Mouse (Mus musculus): ENCODE data around the gene Gm10912. TPM values are rescaled to one million over a fixed set of nuclear protein-coding genes. Genes with fewer than 3 reads are reported as not detected.
"Not testable (repeated sequence)": the region's sequence is repeated elsewhere in the genome, so short reads cannot be mapped to it uniquely, and the experiment has no call there.

Gm10912 gene
- polyA plus RNA-seq, 1 experiment from 2014 or later: not detected

DNA sequence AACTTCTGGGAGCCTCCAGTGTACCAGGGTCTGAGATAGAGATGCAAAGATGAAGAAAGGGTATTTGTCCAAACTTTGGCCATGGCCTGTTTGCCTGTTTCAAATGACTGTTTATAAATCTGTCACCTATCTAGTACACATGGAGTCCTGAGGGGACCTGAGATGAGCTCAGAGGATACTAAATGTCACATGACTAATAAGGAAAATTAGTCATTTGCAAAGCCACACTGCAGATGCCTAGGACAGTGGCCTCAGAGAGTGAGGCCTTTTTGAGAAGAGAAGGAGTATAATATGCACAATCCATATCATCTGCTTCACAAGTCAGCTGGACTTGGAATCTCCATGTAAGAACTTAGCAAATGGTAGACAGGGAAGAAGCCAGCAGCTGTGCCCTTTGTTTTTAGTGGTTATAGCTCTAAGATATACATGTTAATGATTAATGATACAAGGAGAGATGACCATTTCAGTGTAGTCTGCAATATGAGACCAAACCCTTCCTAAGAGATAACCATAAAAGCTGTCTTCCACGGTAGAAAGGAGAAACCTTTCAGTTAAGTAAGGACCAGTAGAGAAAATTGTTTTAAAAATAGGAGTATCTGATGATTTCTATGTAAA, 15.9 kb downstream of the Gm10912 start:
- ATAC-seq (replicated peaks; ENCODE audit: insufficient number of reproducible peaks, low FRiP score, low TSS enrichment); H3K27me3 ChIP-seq (ENCODE audit: control insufficient read depth, insufficient read depth, low read length); H3K27ac ChIP-seq (ENCODE audit: low read depth, low read length); H3K36me3 ChIP-seq (ENCODE audit: control insufficient read depth, insufficient read depth, low read length); H3K4me3 ChIP-seq (ENCODE audit: low read depth, low read length); H3K9me3 ChIP-seq (replicated peaks; ENCODE audit: control insufficient read depth, low read length); H3K4me1 ChIP-seq (ENCODE audit: control insufficient read depth, insufficient read depth, low read length); H3K4me2 ChIP-seq; H3K9ac ChIP-seq (ENCODE audit: low read depth, low read length): not testable (repeated sequence)
- WGBS (ENCODE audit: insufficient replicate concordance): no CpG with 5 or more reads among the region's 1 CpGs

DNA sequence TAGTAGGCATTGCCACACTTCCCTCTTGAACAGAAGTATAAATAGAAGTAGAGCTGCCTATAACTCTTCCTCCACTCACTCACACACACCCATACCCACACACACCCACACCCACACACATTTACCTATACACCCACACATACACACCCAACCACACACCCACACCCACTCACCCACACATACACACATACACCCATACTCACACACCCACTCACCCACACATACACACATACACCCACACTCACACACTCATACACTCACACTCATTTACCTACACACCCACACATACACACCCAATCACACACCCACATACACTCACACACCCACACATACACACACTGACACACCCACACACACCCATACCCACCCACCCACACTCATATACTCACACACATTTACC, 16.8 kb downstream of the Gm10912 start:
- no peak overlapping the region for H3K9ac ChIP-seq (ENCODE audit: low read depth, low read length)
- H3K4me3 ChIP-seq (ENCODE audit: low read depth, low read length): no peak overlapping the region
- H3K27me3 ChIP-seq (ENCODE audit: control insufficient read depth, insufficient read depth, low read length): no peaks in the 10 kb centered on the region
- no peaks in the 10 kb centered on the region for H3K36me3 ChIP-seq (ENCODE audit: control insufficient read depth, insufficient read depth, low read length)
- no peak for ATAC-seq (replicated peaks; ENCODE audit: insufficient number of reproducible peaks, low FRiP score, low TSS enrichment)
- no peaks in the 10 kb centered on the region for H3K9me3 ChIP-seq (replicated peaks; ENCODE audit: control insufficient read depth, low read length)
- no peaks in the 10 kb centered on the region for H3K4me1 ChIP-seq (ENCODE audit: control insufficient read depth, insufficient read depth, low read length)
- no peak overlapping the region for H3K4me2 ChIP-seq
- no peak overlapping the region for H3K27ac ChIP-seq (ENCODE audit: low read depth, low read length)

GRCm38 (mm10) chr2:104084027-104084426, 18.4 kb downstream of the Gm10912 start:
- H3K27me3 ChIP-seq (ENCODE audit: control insufficient read depth, insufficient read depth, low read length); ATAC-seq (replicated peaks; ENCODE audit: insufficient number of reproducible peaks, low FRiP score, low TSS enrichment); H3K9me3 ChIP-seq (replicated peaks; ENCODE audit: control insufficient read depth, low read length); H3K27ac ChIP-seq (ENCODE audit: low read depth, low read length); H3K4me2 ChIP-seq; H3K4me1 ChIP-seq (ENCODE audit: control insufficient read depth, insufficient read depth, low read length); H3K4me3 ChIP-seq (ENCODE audit: low read depth, low read length); H3K9ac ChIP-seq (ENCODE audit: low read depth, low read length); H3K36me3 ChIP-seq (ENCODE audit: control insufficient read depth, insufficient read depth, low read length): not testable (repeated sequence)

DNA sequence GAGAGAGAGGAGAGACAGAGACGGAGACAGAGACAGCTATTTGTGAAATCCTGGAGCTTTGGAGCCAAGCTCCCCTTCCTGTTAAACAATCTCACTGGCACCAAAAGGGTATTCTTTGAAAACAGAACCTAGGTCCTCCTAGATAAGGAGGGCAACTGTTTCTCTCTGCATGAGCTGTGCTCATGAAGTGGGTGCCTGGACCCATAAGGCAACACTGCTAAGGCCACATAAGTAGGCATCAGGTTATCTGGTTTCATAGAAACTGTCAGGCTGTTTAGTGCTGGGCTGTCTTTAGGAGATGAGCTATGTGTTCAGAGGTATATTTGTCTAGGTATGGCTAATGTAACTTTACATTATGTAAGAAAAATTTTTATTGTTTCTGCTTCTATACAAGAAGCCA, 21.9 kb downstream of the Gm10912 start:
- H3K9ac ChIP-seq (ENCODE audit: low read depth, low read length); ATAC-seq (replicated peaks; ENCODE audit: insufficient number of reproducible peaks, low FRiP score, low TSS enrichment); H3K27me3 ChIP-seq (ENCODE audit: control insufficient read depth, insufficient read depth, low read length); H3K36me3 ChIP-seq (ENCODE audit: control insufficient read depth, insufficient read depth, low read length); H3K4me2 ChIP-seq; H3K4me1 ChIP-seq (ENCODE audit: control insufficient read depth, insufficient read depth, low read length); H3K27ac ChIP-seq (ENCODE audit: low read depth, low read length); H3K9me3 ChIP-seq (replicated peaks; ENCODE audit: control insufficient read depth, low read length); H3K4me3 ChIP-seq (ENCODE audit: low read depth, low read length): not testable (repeated sequence)
- 82% methylated on average over 1 of the region's 1 CpGs for WGBS (ENCODE audit: insufficient replicate concordance)

DNA sequence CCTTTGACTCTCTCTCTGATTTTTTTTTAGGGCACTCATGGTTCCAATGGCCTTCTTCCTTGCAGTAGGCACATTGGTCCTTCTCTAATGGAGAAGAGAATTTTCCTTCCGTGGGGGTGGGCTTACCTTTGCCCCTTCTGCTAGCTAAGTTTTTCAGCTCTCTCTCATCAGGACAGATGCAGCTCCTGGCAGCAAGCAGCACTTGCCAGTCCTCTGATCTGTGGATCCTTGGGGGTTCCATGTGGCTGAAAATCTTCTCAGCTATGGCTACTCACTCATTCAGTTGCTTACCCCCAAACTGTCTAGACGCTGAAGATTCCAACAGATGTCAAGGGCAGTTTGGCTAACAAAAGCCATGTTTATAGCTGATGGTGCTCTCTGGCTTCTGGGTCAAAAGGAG, 27.7 kb downstream of the Gm10912 start:
- no peaks in the 10 kb centered on the region for H3K27me3 ChIP-seq (ENCODE audit: control insufficient read depth, insufficient read depth, low read length)
- no peak overlapping the region for H3K9ac ChIP-seq (ENCODE audit: low read depth, low read length)
- no peaks in the 10 kb centered on the region for H3K36me3 ChIP-seq (ENCODE audit: control insufficient read depth, insufficient read depth, low read length)
- H3K27ac ChIP-seq (ENCODE audit: low read depth, low read length): no peak overlapping the region
- no peak for ATAC-seq (replicated peaks; ENCODE audit: insufficient number of reproducible peaks, low FRiP score, low TSS enrichment)
- no peak overlapping the region for H3K4me3 ChIP-seq (ENCODE audit: low read depth, low read length)
- H3K4me2 ChIP-seq: no peak overlapping the region
- WGBS (ENCODE audit: insufficient replicate concordance): 75% methylated on average over 2 of the region's 2 CpGs
- H3K9me3 ChIP-seq (replicated peaks; ENCODE audit: control insufficient read depth, low read length): no peaks in the 10 kb centered on the region
- H3K4me1 ChIP-seq (ENCODE audit: control insufficient read depth, insufficient read depth, low read length): peaks cover 5% of the 10 kb centered on the region

DNA sequence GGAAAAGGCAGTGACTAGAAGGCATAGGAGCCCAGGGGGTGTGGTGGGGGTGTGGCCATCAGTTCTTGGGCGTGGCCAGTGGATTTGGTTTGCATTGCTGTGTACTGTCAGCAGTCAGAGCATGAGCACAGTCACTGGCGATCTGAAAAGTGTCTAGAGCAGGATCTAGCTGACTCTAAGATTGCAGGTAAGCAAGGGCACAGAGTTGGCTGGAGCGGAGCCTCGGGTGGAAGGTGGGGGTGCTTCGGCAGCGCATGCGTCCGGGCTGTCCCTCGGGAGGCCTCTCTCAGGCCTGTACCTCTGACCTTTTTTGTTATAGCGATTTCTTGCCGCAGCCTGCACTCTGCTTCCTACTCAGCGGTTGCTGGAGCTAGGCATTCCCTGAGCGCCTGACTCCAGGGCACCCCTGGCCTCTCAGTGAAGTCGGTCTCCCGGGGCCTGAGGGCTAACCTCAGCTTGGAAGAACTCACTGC, 30.2 kb downstream of the Gm10912 start, which contains the start of gene Cd59a:
TSS of gene Cd59a (plus strand) at position 61 of the 473 bp plus-strand sequence.
- no peaks in the 10 kb centered on the region for H3K36me3 ChIP-seq (ENCODE audit: control insufficient read depth, insufficient read depth, low read length)
- ATAC-seq (replicated peaks; ENCODE audit: insufficient number of reproducible peaks, low FRiP score, low TSS enrichment): peak; percentile 85
- H3K9ac ChIP-seq (ENCODE audit: low read depth, low read length): peak within 1 kb of the TSS; percentile 67
- H3K4me1 ChIP-seq (ENCODE audit: control insufficient read depth, insufficient read depth, low read length): peaks cover 15% of the 10 kb centered on the region
- peak within 1 kb of the TSS; percentile 89 for H3K27ac ChIP-seq (ENCODE audit: low read depth, low read length)
- H3K9me3 ChIP-seq (replicated peaks; ENCODE audit: control insufficient read depth, low read length): no peaks in the 10 kb centered on the region
- peak within 1 kb of the TSS; percentile 62 for H3K4me2 ChIP-seq
- H3K4me3 ChIP-seq (ENCODE audit: low read depth, low read length): peak within 1 kb of the TSS; percentile 64
- no peaks in the 10 kb centered on the region for H3K27me3 ChIP-seq (ENCODE audit: control insufficient read depth, insufficient read depth, low read length)
- WGBS (ENCODE audit: insufficient replicate concordance): 3% methylated on average over 15 of the region's 15 CpGs

GRCm38 (mm10) chr2:104096256-104096655, 30.6 kb downstream of the Gm10912 start:
- WGBS (ENCODE audit: insufficient replicate concordance): 28% methylated on average over 10 of the region's 10 CpGs
- H3K27ac ChIP-seq (ENCODE audit: low read depth, low read length): peak overlapping the region; percentile 89
- no peaks in the 10 kb centered on the region for H3K27me3 ChIP-seq (ENCODE audit: control insufficient read depth, insufficient read depth, low read length)
- no peaks in the 10 kb centered on the region for H3K36me3 ChIP-seq (ENCODE audit: control insufficient read depth, insufficient read depth, low read length)
- H3K9ac ChIP-seq (ENCODE audit: low read depth, low read length): peak overlapping the region; percentile 67
- peaks cover 15% of the 10 kb centered on the region for H3K4me1 ChIP-seq (ENCODE audit: control insufficient read depth, insufficient read depth, low read length)
- no peaks in the 10 kb centered on the region for H3K9me3 ChIP-seq (replicated peaks; ENCODE audit: control insufficient read depth, low read length)
- H3K4me2 ChIP-seq: peak overlapping the region; percentile 62
- peak overlapping the region; percentile 64 for H3K4me3 ChIP-seq (ENCODE audit: low read depth, low read length)
- ATAC-seq (replicated peaks; ENCODE audit: insufficient number of reproducible peaks, low FRiP score, low TSS enrichment): no peak

- Histone ChIP-seq H3K4me3 (ENCODE audit: low read depth, low read length) (peak overlapping the region; percentile 64), H3K27ac (ENCODE audit: low read depth, low read length) (0 out of 2 replicates have a peak overlapping the region, but pooled peaks have one; percentile 46), H3K4me1 (ENCODE audit: control insufficient read depth, insufficient read depth, low read length) (peaks cover 15% of the 10 kb centered on the region), H3K4me2 (peak overlapping the region; percentile 62)
- ATAC-seq (replicated peaks; ENCODE audit: insufficient number of reproducible peaks, low FRiP score, low TSS enrichment); H3K9me3 ChIP-seq (replicated peaks; ENCODE audit: control insufficient read depth, low read length); H3K36me3 ChIP-seq (ENCODE audit: control insufficient read depth, insufficient read depth, low read length); H3K9ac ChIP-seq (ENCODE audit: low read depth, low read length); H3K27me3 ChIP-seq (ENCODE audit: control insufficient read depth, insufficient read depth, low read length): not testable (repeated sequence)
- 40% methylated on average over 1 of the region's 1 CpGs for WGBS (ENCODE audit: insufficient replicate concordance)
These were observed 31.2 kb downstream of the Gm10912 start for GRCm38 (mm10) chr2:104096796-104097195.

DNA sequence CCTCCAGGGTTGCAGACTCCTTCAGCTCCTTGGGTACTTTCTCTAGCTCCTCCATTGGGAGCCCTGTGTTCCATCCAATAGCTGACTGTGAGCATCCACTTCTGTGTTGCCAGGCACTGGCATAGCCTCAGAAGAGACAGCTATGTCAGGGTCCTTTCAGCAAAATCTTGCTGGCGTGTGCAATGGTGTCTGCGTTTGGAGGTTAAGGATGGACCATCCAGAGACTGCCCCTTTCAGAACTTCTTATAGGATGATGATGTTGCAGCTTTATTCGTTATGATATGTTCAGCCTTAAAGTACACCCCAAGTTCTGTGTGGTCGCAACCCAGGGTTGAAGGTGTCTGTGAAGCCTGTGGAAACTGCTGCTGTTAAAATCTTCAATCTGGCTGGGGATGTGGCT, 31.8 kb downstream of the Gm10912 start:
- H3K27me3 ChIP-seq (ENCODE audit: control insufficient read depth, insufficient read depth, low read length); H3K36me3 ChIP-seq (ENCODE audit: control insufficient read depth, insufficient read depth, low read length); H3K9me3 ChIP-seq (replicated peaks; ENCODE audit: control insufficient read depth, low read length); ATAC-seq (replicated peaks; ENCODE audit: insufficient number of reproducible peaks, low FRiP score, low TSS enrichment); H3K9ac ChIP-seq (ENCODE audit: low read depth, low read length): not testable (repeated sequence)
- Histone ChIP-seq H3K27ac (ENCODE audit: low read depth, low read length) (0 out of 2 replicates have a peak overlapping the region, but pooled peaks have one; percentile 62), H3K4me3 (ENCODE audit: low read depth, low read length) (peak overlapping the region; percentile 27), H3K4me2 (peak overlapping the region; percentile 62), H3K4me1 (ENCODE audit: control insufficient read depth, insufficient read depth, low read length) (peaks cover 17% of the 10 kb centered on the region)
- WGBS (ENCODE audit: insufficient replicate concordance): 86% methylated on average over 4 of the region's 4 CpGs
